Mouse (Mus musculus) frontal cortex, postnatal 25 days (tissue): ENCODE results near the gene Nedd9.

Experiments used
- DNase-seq, 2 experiments: peaks; one replicate each; pipeline ENCODE4 v3.0.0; 2022; ENCODE audit warnings: low spot score in 2 of 2

Nedd9 gene

DNA sequence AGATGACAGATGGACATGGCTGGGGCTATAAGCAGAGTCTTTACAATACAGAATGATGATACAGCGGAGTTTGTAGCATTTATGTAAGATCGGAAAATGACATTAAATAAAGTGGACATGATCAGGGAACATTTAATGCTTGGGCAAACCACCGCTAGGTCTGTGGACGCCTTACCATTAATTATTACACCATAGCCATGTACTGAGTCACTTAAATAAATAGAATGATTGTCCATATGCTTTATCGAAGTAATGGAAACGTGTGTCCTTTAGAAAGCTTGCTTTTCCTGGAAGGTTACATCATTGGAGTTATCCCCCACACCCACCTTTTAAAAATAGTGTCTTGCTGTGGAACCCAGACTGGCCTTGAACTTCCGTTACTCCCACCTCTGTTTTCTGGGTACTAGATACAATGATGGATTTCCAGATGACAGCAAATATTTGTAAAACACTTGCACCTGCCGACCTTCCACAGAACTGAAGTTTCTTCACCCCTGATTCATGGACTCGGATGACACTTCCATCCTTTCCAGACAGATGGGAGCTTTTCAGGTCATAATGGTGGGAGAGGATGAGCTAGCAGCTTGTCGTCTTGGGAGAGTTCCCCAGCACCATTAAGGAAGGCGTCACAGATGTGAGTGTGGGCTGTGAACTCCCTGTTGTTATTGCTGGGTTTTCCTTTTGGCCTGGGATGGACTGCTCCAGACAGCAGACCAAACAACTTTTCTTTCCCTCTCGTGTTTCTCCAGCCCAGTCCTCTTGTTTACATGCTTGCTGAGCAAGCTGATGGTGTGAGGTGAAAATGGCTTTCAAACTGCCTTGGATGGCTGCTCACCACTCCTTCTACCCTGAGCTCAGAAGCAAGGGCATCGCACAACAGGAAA lies 76.7 kb downstream of the Nedd9 start:
- DNase-seq = no peak

DNA sequence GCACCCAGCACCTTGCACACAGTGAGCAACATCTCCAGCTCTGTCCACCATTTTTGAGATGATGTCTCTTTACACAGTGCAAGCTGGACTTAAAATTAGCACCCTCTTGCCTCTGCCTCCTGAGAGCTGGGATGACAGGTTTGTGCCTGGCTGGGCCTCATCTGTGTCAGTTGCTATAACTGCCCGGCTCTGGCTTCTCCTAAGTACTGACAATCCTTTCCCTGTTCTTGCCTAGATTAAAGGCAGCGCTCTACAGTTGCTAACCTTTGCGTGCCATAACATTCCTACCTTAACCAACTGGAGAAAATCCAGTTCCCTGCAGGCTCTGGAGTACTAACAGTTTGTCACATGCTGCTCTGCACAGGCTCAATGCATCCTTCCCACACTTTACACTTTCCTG lies 77.9 kb downstream of the Nedd9 start:
- no peak for DNase-seq

DNA sequence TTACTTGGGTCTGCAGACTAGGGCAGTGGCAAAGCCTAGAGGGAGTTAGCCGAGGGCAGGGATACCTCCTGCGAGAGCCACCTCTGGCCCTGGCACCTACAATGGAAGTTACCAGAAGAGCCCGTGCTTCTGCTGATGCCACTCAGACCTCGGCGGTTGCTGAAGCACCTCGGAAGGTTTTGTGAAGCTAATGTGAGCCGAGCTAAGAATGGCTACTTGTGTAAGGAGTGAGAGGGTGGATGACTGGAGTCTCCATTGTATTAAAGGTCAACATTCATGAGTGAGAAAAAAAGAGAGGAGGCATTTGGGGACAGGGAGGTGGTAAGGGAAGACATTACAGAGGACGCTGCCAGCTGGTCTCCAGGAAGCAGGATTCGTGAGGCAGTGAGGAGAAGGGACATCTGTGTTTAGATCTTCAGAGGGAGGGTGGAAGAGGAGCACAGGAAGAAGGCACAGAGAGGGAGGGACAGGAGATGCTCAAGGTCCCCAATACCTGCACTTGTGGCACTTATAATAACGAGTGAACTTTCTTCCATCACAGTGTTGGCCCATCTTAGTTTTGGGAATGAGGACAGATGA lies 78.7 kb downstream of the Nedd9 start:
- no peak for DNase-seq

DNA sequence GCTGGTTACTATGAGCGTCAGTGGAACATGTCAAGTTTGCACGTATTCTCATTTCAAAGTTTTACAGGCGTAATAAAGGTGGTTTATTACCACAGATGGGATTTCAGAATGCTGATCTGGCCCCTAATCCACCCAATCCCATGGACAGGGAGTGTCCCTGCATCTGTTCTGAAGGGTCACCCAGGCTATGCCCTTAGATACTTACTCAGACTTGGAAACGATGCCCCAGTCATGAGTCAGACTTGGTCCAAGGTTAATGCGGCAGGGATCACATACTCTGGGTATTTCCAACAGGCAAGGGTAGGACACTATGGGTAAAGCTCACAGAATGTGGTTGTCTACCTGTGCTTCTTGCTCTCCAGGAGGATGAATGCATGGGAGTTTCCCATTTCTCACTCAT lies 82.2 kb downstream of the Nedd9 start:
- DNase-seq = no peak

DNA sequence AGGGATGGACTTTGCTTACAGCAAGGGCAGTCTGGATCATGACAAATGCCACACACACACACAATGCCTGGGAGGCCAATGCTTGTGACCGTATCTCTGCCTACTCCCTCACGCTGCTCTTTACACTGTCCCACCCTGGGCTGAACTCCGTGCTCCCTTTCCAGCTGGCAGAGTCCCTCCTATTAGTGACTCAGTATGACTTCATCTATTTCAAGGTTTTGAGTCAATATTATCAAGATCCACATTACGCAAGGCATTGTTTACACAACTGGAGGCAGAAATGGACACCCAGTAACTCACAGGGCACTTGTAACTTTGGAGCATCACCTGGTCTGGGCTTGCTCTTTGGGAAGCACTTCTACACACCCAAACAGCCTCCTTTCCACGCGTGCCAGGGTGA lies 83.3 kb downstream of the Nedd9 start:
- no peak for DNase-seq

DNA sequence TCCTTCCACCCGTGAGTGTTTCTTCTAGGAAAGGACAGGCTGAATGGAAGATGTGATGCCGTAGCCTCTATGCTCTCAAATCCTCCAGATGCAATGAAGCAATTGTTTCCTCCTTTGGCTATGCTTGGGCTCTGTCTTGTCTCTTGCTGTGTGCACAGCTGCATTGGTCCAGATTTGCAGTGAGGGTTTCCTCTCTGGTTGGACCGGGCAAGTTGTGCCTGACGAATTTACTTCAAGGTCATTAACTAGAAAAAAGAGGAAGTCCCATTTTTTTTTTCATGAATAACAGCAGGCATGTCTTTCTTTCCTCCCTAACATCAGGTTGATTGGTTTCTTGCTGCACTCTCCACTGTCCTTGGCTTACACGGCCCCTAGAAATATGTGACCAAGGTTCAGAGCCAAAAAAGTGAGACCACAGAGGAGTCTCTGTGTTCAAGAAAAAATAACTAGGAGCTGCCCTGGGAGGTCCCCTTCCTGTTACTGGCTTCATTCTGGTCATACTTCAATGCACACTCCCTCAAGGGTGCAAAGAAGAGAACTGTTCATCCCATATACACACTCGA lies 84.6 kb downstream of the Nedd9 start:
- DNase-seq = no peak

DNA sequence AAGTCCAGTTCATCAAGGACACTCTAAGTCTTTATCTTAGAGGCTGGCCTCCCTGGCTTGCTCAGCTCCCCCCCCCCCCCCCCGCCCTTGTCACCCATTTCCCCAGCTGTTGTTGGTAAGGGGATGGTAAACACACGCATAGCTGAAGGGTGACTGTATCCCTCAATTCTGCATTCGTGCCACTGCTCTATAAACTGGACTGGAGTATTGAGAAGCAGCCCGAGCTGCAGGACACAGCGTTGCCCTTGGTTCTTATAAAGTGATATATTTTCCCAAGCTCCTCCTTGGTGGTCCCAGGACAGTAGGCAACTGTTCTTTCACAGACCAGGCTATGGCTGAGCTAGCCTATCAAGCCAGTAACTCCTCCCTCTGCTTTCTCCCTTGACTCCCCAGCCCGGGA lies 85.4 kb downstream of the Nedd9 start:
- DNase-seq = no peak

DNA sequence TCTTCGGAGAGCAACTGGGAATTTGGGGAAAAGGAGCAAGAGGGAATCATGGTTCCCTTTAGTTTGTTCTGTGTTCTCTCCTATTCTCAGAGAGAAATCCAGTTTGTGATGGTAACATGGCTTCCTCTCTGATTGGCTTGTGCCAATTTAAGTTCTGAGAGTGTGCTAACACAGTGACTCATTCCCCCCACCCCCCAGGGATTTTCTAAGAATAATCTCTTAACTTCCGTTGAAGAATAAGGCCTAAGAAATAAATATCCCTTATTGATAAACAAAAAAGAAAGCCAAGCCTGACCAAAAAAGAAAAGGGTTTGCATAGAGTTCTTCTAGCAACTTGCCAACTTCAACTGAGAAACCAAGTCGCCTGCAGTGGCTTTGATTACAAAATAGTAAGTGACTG lies 86.9 kb downstream of the Nedd9 start:
- DNase-seq = no peak

DNA sequence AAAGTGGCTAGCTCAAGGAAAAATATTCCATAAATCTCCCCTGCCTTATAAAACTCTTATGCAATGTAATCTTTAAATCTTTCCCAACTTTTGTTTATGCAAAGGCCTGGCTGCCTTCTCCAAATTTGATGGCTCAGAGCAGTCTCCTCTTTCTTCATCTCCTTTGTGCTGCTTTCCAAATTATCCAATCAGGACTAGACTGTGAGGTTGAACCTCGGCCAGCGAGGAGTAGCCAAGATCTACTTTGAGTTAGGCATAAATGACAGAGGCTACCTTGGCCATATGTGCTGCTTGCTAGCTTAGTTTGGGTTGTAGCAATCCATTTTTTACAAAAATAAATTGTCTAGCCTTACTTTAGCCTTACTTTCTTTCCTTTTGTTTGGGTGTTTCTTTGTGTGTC lies 95.0 kb downstream of the Nedd9 start:
- DNase-seq = no peak

DNA sequence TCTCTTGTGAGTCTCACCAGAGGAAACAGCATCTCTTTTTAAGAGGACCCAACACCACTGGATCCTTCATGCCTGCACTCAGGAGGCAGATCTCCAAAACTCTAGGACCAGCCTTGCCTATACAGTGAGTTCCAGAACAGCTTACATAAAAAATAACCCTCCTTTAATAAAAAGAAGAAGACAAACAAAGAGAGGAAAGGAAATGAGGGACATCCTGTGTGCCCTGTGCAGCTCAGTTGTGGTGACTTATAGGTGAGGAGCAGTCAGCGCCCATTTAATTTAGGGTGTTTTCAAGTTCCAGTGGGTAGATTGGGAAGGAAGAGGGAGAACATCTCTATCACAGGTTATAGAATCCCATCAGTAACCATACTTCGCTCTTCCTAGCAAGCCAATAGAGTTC lies 96.5 kb downstream of the Nedd9 start:
- no peak for DNase-seq

DNA sequence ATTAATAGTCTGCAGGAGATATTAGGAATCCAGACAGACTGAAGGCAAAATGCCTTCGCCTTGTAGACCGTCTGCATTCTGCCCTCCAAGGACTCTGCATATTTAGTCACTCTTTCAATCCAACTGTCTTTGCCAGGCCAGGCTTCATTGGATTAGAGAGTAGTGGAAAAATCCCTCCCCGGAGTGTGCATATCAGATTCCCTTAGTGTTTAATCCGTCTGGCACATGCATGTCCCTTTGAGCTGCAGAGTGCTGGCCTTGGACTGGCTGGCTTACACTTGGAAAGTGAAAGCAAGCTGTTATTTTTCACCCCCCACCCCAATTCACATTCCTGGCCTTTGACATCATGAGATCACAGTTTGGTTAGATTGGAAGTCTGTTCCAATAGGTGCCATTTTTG lies 100.6 kb downstream of the Nedd9 start:
- no peak for DNase-seq

DNA sequence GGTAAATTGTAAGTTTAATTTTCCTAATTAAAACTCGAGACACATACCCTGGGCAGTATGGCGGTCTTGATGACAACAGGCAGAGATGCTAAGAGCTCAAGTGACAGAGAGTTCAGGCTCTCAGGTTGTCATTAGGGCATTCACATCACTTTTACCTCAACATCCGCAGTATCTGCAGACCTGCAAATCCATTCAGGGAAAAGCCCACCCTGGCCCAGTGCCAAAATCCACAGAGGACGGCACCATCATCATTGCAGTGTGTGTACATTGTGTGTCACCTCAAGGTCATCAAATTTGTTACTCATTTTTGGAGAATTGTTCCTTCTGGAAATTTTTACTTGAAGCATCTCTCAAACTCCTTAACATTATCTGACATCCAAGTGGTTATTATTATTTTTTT lies 102.3 kb downstream of the Nedd9 start:
- DNase-seq = no peak

DNA sequence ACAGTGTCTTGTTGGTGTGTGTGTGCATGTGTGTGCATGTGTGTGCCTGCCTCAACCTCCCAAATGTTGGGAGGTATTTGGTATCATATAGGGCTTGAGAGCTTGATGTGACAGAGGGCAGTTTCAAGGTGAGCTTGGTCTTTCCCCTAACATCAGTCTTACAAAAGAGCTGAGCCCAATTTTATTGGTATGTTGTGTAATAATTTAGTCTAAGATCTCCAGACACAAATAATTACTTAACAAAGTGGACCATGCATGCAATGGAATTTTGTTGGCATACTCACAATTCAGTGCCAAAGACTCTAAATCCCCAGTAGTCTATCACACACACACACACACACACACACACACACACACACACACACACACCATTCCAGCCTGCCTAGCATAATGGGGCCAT lies 104.5 kb downstream of the Nedd9 start:
- no peak for DNase-seq

DNA sequence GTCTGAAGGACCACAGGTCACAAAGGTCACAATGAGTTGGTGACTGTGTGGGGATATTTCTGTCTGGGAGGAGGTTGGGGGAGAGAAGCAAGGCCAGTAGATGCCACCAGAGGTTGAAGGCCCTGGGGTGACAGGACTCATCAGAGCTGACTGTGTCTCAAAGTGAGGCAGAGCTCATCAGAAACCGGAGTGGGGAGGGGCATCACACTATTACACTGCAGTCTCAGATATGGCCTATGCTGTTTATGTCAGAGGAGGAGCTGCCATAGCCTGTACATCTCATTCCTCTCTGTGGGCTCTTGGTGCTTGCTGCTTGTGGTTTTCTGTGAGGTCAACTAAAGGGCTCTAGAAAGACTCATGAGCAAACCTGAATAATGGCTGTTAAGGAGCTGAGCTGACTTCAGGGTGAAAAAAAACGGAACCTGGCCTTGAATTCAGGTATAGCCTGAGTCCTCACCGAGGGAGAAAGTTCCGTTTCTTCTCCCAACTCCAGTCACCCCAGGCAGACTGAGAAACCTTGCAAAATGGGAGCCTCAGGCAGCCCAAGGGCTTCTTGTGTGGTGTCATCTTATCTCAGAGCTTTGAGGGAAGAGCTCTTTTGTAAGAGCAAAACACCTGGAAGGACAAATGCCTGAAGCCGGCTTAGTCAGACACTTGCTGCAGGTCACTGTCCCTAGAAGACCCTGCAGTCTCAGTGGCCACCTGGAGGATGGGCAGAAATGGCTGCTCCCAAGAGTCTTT lies 105.2 kb downstream of the Nedd9 start:
- no peak for DNase-seq

DNA sequence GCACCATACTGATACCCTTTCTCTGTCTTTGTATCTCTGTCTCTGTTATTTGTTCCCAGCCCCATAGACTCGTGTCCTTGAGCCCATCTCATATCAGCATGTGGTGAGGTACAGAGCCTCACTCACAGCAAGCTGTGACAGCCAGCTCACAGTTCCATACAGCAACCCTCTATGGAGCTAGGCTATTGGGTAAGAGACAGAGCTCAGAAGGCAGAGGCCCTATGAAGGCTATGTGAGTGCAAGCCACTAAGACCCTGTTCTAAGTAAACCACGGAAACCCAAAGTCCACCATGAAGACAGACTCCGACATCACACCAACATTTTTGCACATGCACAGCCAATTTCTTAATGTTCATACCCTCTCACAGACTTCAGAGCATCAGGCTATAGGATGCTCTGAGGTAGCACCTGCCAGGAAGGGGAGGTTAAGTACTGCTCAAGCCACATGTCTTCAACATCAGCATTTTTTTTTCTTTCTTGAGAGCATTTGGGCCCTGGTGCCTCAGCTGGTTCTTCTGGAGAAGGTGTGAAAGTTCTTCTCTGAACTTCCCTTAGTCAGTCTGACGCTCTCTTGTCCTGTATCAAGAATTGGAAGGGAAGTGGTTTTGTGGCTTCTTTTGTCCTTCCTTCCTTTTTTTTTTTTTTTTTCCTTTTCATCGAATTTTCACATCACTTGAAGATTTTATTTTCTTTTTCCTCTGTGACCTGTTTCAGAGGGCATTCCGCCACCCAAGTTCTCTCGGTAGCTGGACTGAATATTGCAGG lies 105.9 kb downstream of the Nedd9 start:
- DNase-seq = no peak

DNA sequence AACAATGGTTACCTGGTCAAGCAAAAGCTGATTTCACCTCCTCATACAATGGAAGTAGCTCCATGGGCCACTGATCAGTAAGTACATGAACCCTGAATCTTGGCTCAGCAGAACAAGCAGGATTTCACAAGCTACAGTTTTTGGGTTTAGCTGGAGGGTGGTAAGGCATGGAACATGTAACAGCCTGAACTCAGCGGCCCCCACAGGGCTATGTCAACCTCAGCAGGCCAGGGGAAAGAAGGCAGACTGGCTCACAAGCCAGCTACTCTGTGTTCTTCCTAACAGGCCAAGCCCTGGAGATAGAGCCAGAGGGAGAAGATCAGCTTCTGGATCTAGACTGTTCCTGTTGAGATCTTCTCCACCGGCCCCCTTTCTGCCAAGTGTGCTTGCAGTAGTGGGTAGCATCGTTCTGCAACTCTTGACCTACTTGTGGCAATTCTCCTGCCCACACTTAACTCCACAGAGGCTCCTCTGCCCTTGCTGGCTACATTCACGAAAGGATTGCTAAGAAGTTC lies 107.2 kb downstream of the Nedd9 start:
- DNase-seq = no peak

DNA sequence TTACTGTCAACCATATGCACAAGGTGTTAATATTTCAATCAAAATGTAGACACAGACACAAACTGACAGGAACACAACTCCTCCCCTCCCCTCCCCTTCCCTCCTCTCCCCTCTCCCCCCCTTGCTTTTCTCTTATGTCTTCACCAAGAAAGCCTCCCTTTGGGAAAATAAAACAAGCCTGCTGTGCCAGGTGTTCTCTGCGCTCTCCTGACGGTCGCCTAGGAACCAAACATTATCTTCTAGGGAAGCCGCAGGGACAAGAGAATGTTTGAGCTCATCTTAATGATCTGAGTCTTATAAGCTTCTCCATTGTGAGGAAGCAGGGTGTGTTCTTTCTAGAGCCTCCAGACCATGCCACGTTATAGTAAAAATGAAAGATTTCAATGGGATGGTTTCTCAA lies 108.7 kb downstream of the Nedd9 start:
- DNase-seq = no peak

DNA sequence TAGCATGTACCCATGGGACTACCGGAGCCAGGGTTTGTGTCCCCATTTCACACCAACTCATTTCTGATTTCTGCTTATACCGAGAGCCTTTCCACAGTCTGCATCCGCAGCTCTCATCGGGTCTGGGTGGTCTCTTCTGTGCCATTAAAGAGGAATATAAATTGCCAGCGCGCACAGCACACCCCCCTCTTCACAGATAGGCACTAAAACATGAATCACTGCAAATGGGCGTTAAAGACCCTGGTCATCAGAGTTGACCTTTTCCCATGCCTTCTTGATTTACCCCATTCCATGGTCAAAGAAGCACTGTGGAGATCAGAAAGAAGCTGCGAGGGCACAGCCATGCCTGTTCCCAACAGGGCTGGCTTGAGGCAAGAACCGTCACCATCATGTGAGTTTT lies 109.3 kb downstream of the Nedd9 start:
- DNase-seq = no peak

DNA sequence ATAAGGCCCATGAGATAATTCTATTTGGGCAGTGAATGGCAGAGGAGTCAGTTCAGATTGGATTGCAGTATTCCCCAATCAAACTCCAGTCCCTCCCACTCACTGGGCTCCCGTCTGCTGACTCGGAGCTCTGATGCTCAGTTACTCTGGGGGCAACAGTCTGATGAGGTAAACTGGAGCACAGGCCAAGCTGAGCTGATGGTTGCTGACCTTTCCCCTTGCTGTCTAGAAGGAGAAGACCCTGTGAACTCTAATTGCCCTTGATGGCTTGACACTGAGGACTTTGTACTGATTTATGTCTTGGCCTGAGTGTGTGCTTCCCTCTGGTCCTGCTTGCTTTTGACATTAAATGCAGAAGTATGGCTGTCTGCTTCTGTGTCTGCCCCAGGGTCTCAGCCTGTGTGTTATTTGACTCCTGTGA lies 110.1 kb downstream of the Nedd9 start:
- no peak for DNase-seq

DNA sequence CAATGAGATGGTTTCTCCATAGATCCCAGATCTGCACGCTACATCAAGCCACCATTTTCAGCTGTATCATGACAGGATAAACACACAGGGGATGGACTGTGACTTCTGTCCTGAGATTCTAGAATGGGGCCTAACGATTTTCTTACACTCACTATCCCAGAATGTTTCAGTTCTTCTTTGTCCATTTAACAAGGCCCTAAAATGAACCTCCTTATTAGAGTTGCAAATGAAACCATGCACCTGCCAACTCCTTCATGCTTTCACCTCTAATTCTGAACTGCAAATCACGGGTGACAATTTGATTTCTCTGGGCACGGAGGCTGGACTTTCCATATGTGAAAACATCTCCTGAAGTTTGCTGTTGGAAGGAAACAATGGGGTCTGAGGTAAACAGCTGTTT lies 111.1 kb downstream of the Nedd9 start:
- DNase-seq = no peak

DNA sequence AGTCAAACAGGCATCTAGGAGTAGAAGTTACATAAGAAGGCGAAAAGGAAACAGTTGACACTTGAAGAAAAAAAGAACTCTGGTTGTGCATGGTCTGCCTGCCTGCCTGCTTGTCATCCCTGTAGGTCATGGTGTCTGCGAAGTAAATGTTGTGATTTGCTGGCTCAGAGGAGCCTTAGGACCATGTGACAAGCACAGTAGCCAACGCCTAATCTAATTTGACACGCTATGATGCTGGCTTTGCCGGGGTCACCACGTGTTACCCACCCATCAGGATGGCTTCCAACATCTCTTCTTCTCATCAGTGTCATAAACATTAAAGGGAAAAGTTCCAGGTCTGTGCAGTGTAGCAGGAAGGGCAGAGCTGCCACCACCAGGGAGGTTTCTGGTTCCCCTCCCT lies 111.5 kb downstream of the Nedd9 start:
- no peak for DNase-seq

DNA sequence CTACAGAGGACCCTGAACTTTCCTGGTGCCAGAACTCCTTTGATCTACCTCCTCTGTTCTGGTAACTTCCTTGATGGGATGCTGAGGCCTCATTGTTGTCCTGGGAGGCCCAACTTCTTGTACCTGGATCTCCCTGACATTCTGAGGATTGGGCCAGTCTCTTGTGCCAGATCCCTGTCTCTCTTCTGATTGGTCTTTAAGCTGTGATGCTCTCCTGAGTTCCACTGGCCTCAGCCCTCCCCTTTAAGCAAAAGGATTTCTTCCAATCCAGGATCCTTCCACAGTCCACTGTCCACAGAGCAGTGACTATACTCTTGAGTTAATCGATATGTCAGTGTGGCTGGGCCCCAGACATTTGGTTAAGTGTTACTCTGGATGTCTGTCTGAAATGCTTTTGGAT lies 112.3 kb downstream of the Nedd9 start:
- no peak for DNase-seq
